Mouse (Mus musculus) ovary, postnatal 14 days (tissue): ENCODE measurements around the gene Sestd1.
A peak's percentile ranks its signal among the peaks of the same experiment; 100 is the strongest.

Experiments
- DNase-seq: peaks from one replicate; pipeline ENCODE4 v3.0.0; 2022; ENCODE audit warnings: low spot score

Gene Sestd1

GRCm38 (mm10) chr2:77280512-77281409 lies at the start of gene Sestd1:
TSS of gene Sestd1 (minus strand) at chr2:77280592.
- peak; percentile 43 for DNase-seq

- DNase-seq: no peak
Observed at GRCm38 (mm10) chr2:77327246-77327645, 46.9 kb upstream of the Sestd1 start.

- no peak for DNase-seq
Observed at GRCm38 (mm10) chr2:77323739-77324138, 43.3 kb upstream of the Sestd1 start.

GRCm38 (mm10) chr2:77323156-77323555 lies 42.8 kb upstream of the Sestd1 start:
- no peak for DNase-seq

- DNase-seq: no peak
Observed at GRCm38 (mm10) chr2:77319196-77319595, 38.8 kb upstream of the Sestd1 start.

- no peak for DNase-seq
Observed at GRCm38 (mm10) chr2:77316961-77317360, 36.6 kb upstream of the Sestd1 start.

- no peak for DNase-seq
Observed at GRCm38 (mm10) chr2:77313846-77314245, 33.5 kb upstream of the Sestd1 start.

- no peak for DNase-seq
Observed at GRCm38 (mm10) chr2:77312616-77313015, 32.2 kb upstream of the Sestd1 start.

GRCm38 (mm10) chr2:77309313-77309712 lies 28.9 kb upstream of the Sestd1 start:
- peak; percentile 30 for DNase-seq

- no peak for DNase-seq
Observed at GRCm38 (mm10) chr2:77304494-77304893, 24.1 kb upstream of the Sestd1 start.

- no peak for DNase-seq
Observed at GRCm38 (mm10) chr2:77303716-77304115, 23.3 kb upstream of the Sestd1 start.

- DNase-seq: no peak
Observed at GRCm38 (mm10) chr2:77302655-77303348, 22.4 kb upstream of the Sestd1 start.

- no peak for DNase-seq
Observed at GRCm38 (mm10) chr2:77301687-77302389, 21.4 kb upstream of the Sestd1 start.

- DNase-seq: no peak
Observed at GRCm38 (mm10) chr2:77289701-77290100, 9.3 kb upstream of the Sestd1 start.

- DNase-seq: no peak
Observed at GRCm38 (mm10) chr2:77286755-77287154, 6.4 kb upstream of the Sestd1 start.

- no peak for DNase-seq
Observed at GRCm38 (mm10) chr2:77284281-77284899, 4.0 kb upstream of the Sestd1 start.

GRCm38 (mm10) chr2:77279861-77280511 lies 406 bp downstream of the Sestd1 start:
- peak; percentile 29 for DNase-seq

GRCm38 (mm10) chr2:77277272-77277671 lies 3.1 kb downstream of the Sestd1 start:
- DNase-seq: no peak

- DNase-seq: no peak
Observed at GRCm38 (mm10) chr2:77275851-77276250, 4.5 kb downstream of the Sestd1 start.

GRCm38 (mm10) chr2:77274976-77275641 lies 5.3 kb downstream of the Sestd1 start:
- no peak for DNase-seq

GRCm38 (mm10) chr2:77272953-77273352 lies 7.4 kb downstream of the Sestd1 start:
- no peak for DNase-seq
